Mouse (Mus musculus) layer of hippocampus, adult 11-12 months (tissue): Measurements from ENCODE around the gene Gje1.

Source experiments
- DNase-seq: peaks from one replicate; pipeline ENCODE4 v3.0.0; 2022; ENCODE audit warnings: low spot score

The Gje1 gene

GRCm38 (mm10) chr10:14718114-14718513 is at the start of gene Gje1:
Gene Gje1 (minus strand): TSS chr10:14718214.
- no peak for DNase-seq

GRCm38 (mm10) chr10:14760618-14761017 is 42.6 kb upstream of the Gje1 start:
- DNase-seq = no peak

- no peak for DNase-seq
Observed at GRCm38 (mm10) chr10:14759665-14760558, 41.9 kb upstream of the Gje1 start.

GRCm38 (mm10) chr10:14734285-14734684 is 16.3 kb upstream of the Gje1 start:
- peak; percentile 82 for DNase-seq

GRCm38 (mm10) chr10:14725671-14726070 is 7.7 kb upstream of the Gje1 start:
- peak; percentile 53 for DNase-seq

- peak; percentile 99 for DNase-seq
Observed at GRCm38 (mm10) chr10:14705072-14706066, 12.6 kb downstream of the Gje1 start, which contains the start of the genes Vta1 and Nmbr. Gene Vta1 (minus strand): TSS chr10:14705560. Gene Nmbr (plus strand): TSS chr10:14705591.

GRCm38 (mm10) chr10:14703830-14704420 is 14.1 kb downstream of the Gje1 start:
- no peak for DNase-seq

- no peak for DNase-seq
Observed at GRCm38 (mm10) chr10:14703239-14703638, 14.8 kb downstream of the Gje1 start.

GRCm38 (mm10) chr10:14690349-14690748 is 27.7 kb downstream of the Gje1 start:
- no peak for DNase-seq

GRCm38 (mm10) chr10:14688785-14689442 is 29.1 kb downstream of the Gje1 start:
- no peak for DNase-seq

- DNase-seq = no peak
Observed at GRCm38 (mm10) chr10:14685663-14686062, 32.4 kb downstream of the Gje1 start.

- DNase-seq = no peak
Observed at GRCm38 (mm10) chr10:14666147-14666546, 51.9 kb downstream of the Gje1 start.
